Mouse (Mus musculus) forebrain, embryonic 15.5 days (tissue): ENCODE data around the gene Ntng1. TPM values are rescaled to one million over a fixed set of nuclear protein-coding genes. Genes with fewer than 3 reads are reported as not detected.

Experiments used
- ATAC-seq: fragments of 200-750 bp; cut with Nextera tagmentation; replicated peaks from 2 replicates; pipeline ENCODE4 v1.8.0; 2017; ENCODE audit warnings: mild to moderate bottlenecking, moderate TSS enrichment, moderate library complexity
- H3K27ac ChIP-seq: fragments of 300-500 bp; sonication (generic); replicated peaks from 2 replicates; pipeline ENCODE4 v1.5.1; 2015; ENCODE audit warnings: mild to moderate bottlenecking, inconsistent platforms
- H3K27me3 ChIP-seq: fragments of 300-500 bp; sonication (generic); 2 replicates; pipeline ENCODE4 v1.6.1; 2015; ENCODE audit warnings: inconsistent platforms
- H3K36me3 ChIP-seq: fragments of 300-500 bp; sonication (generic); 2 replicates; pipeline ENCODE4 v1.6.1; 2015; ENCODE audit warnings: mild to moderate bottlenecking, inconsistent platforms
- H3K4me1 ChIP-seq: fragments of 300-500 bp; sonication (generic); 2 replicates; pipeline ENCODE4 v1.6.1; 2015; ENCODE audit warnings: inconsistent platforms
- H3K4me2 ChIP-seq: fragments of 300-500 bp; sonication (generic); replicated peaks from 2 replicates; pipeline ENCODE4 v1.6.1; 2015; ENCODE audit warnings: mild to moderate bottlenecking, inconsistent platforms
- H3K4me3 ChIP-seq: fragments of 300-500 bp; sonication (generic); 2 replicates; pipeline ENCODE4 v1.5.1; 2015; ENCODE audit warnings: mild to moderate bottlenecking, inconsistent platforms
- H3K9ac ChIP-seq: fragments of 300-500 bp; sonication (generic); replicated peaks from 2 replicates; pipeline ENCODE4 v1.6.1; 2015; ENCODE audit warnings: mild to moderate bottlenecking, inconsistent platforms
- H3K9me3 ChIP-seq: fragments of 300-500 bp; sonication (generic); 2 replicates; pipeline ENCODE4 v1.6.1; 2016; ENCODE audit warnings: inconsistent platforms
- WGBS: fragments of 180-500 bp; shearing (Covaris S2); methylation state at CpG from one replicate; pipeline ENCODE4 v1.1.7; 2015; ENCODE audit warnings: mixed read lengths; 5-methylcytosine and 5-hydroxymethylcytosine counted together
- polyA plus RNA-seq: library from polyadenylated mRNA; unstranded; fragments of >200 nt; fragmentation: Nextera tagmentation; extraction: Ambion mirVana; gene quantifications from 2 replicates; pipeline ENCODE4 v1.2.1, GENCODE M21; 2015

The Ntng1 gene
- polyA plus RNA-seq, 1 experiment from 2014 or later: 11.4 TPM

DNA sequence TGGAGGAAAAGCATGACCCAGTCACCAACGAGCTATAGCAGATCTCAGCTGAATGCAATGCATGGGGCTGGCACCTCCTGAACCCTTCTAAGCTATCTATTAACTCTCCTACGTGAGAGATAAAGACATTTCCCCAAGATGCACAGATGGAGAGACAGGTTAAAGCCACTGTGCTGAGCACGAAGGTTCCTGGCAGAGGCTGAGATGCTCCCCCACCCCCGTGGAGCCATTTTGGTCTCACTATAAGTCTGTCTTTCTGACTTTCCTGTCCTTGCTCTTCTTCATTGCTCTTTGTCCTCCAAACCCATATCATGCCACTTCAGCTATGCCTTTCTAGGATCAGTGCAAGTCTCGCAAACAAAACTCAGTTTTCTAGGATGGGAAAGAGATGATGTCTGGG is 229.6 kb downstream of the Ntng1 start:
- H3K4me3 ChIP-seq: no peak overlapping the region
- no peaks in the 10 kb centered on the region for H3K36me3 ChIP-seq
- no peak overlapping the region for H3K4me2 ChIP-seq
- H3K27me3 ChIP-seq: no peaks in the 10 kb centered on the region
- no peak overlapping the region for H3K9ac ChIP-seq
- 84% methylated on average over 5 of the region's 5 CpGs for WGBS
- ATAC-seq: no peak
- H3K9me3 ChIP-seq: no peaks in the 10 kb centered on the region
- H3K4me1 ChIP-seq: peaks cover 15% of the 10 kb centered on the region
- H3K27ac ChIP-seq: no peak overlapping the region

DNA sequence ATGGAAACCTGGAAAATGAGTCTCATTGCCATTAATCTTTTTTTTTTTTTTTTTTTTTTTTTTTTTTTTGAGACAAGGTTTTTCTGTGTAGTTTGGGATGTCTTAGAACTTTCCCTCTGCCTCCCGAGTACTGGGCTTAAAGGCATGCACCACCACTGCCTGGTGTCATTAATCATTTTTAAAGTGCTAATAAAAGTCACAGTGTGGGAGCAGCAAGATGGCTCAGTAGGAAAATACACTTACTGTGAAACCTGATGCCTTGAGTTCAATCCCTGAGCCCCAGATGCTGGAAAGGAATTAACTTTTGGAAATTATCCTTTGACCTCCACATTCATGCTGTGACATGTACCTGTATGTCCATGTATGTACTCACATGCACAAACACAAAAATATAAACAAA is 253.2 kb downstream of the Ntng1 start:
- no peaks in the 10 kb centered on the region for H3K9me3 ChIP-seq
- no peak overlapping the region for H3K4me2 ChIP-seq
- H3K36me3 ChIP-seq: no peaks in the 10 kb centered on the region
- no peak overlapping the region for H3K9ac ChIP-seq
- H3K27me3 ChIP-seq: no peaks in the 10 kb centered on the region
- no peaks in the 10 kb centered on the region for H3K4me1 ChIP-seq
- ATAC-seq: no peak
- H3K27ac ChIP-seq: no peak overlapping the region
- H3K4me3 ChIP-seq: no peak overlapping the region
- WGBS: 79% methylated on average over 1 of the region's 1 CpGs

DNA sequence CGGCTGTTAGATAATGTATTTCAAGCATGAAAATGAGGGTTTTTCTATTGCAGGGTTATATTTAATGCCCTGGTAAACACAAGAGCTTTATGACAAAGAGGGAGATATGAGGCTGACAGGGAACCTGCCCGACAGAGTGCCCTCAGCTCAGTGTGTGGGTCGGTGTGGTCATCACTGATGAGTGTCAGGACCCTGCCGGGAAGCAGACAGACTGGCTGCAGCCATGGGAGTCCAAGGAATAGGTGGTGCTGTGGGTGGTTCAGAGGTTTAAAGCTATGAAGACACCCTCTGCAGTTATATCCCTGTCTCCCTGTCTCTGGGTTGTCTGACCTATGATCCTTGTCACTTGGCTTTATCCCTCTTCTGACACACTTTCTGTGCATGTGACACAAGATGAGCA is 258.1 kb downstream of the Ntng1 start:
- WGBS: 83% methylated on average over 4 of the region's 4 CpGs
- H3K27ac ChIP-seq: no peak overlapping the region
- H3K9me3 ChIP-seq: no peaks in the 10 kb centered on the region
- H3K27me3 ChIP-seq: no peaks in the 10 kb centered on the region
- no peaks in the 10 kb centered on the region for H3K36me3 ChIP-seq
- no peaks in the 10 kb centered on the region for H3K4me1 ChIP-seq
- no peak for ATAC-seq
- H3K9ac ChIP-seq: no peak overlapping the region
- no peak overlapping the region for H3K4me2 ChIP-seq
- H3K4me3 ChIP-seq: no peak overlapping the region

DNA sequence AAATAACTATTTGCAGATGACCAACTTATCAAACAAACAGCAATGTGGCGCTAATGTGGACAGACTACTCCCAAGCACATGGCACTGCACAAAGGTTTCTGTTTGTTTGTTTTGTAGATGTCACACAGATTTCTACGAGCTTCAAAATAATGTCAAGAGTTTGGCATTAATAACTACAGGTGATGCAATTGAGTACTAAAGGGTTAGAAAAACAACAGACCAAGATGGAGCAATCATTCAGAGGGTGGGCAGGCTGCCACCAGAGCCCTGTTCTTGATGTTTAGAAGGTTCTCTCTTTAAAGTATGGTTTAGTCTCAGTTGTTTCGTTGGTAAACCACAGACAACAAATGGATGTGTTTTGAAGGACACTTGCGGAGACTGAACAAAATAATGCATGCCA is 264.8 kb downstream of the Ntng1 start:
- Histone ChIP-seq H3K4me3 (no peak overlapping the region), H3K9me3 (no peaks in the 10 kb centered on the region), H3K36me3 (no peaks in the 10 kb centered on the region), H3K27ac (no peak overlapping the region), H3K27me3 (no peaks in the 10 kb centered on the region), H3K9ac (no peak overlapping the region), H3K4me2 (no peak overlapping the region), H3K4me1 (no peaks in the 10 kb centered on the region)
- ATAC-seq: no peak
- WGBS: 84% methylated on average over 4 of the region's 4 CpGs

DNA sequence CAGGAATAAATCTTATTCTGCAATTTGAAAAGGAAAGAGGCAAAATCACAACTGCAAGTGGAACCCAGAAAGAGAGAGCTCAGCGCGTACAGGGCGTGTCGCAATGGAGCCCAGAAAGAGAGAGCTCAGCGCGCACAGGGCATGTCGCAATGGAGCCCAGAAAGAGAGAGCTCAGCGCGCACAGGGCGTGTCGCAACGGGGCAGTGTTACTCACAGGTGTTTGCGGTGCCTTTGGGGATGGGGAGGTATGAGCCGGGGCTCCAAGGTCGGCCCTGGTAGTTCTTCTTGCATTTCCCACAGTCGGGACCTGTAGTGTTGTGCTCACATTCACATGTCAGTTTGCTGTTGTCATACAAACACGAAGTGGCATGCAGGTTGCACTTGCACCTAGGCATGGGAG is 271.8 kb downstream of the Ntng1 start:
- H3K9ac ChIP-seq: no peak overlapping the region
- no peak overlapping the region for H3K27ac ChIP-seq
- no peak for ATAC-seq
- H3K27me3 ChIP-seq: no peaks in the 10 kb centered on the region
- H3K4me1 ChIP-seq: no peaks in the 10 kb centered on the region
- WGBS: 94% methylated on average over 17 of the region's 17 CpGs
- H3K4me3 ChIP-seq: no peak overlapping the region
- no peak overlapping the region for H3K4me2 ChIP-seq
- H3K36me3 ChIP-seq: no peaks in the 10 kb centered on the region
- H3K9me3 ChIP-seq: no peaks in the 10 kb centered on the region

DNA sequence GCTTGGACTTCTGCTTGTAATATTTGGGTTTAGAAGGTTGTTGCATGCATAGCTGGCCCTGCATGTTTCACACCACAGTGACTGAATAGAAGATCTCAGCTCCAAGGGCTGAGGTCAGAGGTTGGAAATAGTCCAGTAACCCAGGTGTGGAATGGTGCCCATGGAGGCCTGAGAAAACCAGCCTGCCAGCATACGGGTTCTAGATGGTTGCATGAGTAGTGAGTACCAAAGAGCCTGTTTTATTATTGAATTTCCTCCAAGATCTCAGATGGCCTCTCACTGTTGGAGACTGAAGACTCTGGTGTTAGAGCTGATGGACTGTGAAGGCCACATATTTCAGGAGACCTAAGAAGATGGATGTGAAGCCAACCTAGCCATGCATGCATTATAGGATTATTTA is 285.5 kb downstream of the Ntng1 start:
- Histone ChIP-seq H3K9ac (no peak overlapping the region), H3K27me3 (no peaks in the 10 kb centered on the region), H3K9me3 (no peaks in the 10 kb centered on the region), H3K4me3 (no peak overlapping the region), H3K36me3 (no peaks in the 10 kb centered on the region), H3K4me1 (no peaks in the 10 kb centered on the region), H3K4me2 (no peak overlapping the region), H3K27ac (no peak overlapping the region)
- 91% methylated on average over 1 of the region's 1 CpGs for WGBS
- no peak for ATAC-seq

DNA sequence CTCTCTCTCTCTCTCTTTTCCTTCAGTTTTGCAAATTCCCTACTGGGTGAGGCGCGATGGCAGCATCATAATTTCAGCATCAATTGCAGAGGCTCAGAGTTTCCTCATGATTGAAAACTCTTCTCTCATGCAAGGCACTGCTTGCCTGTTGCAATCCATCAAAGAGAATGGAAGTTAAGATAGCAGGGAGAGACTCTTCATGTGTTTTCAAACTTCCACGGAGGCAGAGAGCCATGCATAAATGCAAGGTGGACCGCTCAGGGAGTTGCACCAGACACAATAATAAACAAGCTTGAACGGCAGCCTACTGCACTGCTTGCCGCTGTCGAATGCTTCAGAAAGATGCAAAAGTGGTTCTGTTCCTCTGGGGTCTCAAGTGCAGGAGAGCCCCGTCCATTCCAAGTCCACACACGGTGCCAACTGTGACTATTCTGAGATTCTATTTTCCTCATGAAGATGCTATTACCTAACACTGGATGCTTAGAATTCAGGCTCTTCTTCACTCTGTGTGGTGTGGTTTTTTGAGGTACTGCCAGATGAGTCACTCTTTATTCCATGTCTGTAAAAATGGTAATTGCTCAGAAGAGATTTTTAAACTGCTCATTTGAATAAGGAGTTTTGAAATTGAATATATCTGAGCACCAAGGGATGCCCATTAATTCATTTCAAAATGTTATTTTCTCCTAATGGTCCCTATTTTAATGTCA is 289.2 kb downstream of the Ntng1 start:
- Histone ChIP-seq H3K27me3 (no peaks in the 10 kb centered on the region), H3K9ac (no peak overlapping the region), H3K4me3 (no peak overlapping the region), H3K27ac (no peak overlapping the region), H3K36me3 (no peaks in the 10 kb centered on the region), H3K4me1 (no peaks in the 10 kb centered on the region), H3K4me2 (no peak overlapping the region), H3K9me3 (no peaks in the 10 kb centered on the region)
- ATAC-seq: no peak
- 89% methylated on average over 9 of the region's 9 CpGs for WGBS

DNA sequence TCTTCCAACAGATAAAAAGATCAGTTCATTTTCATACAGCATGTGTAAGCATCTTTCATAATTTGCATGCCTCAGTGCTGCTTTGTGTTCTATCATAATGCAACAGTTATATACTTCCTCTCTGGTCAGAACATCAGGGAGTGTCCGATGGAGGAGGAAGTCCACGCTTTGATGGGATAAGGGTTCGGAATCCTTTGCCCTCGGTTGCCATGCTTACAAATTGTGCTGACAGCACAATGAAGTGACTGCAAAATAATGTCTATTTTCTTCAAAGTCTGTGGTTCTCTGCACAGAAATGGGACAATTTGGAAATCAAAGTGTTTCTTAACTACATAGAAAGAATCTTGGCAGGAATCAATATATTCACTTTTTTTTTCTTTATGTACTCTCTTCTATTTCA is 297.2 kb downstream of the Ntng1 start:
- Histone ChIP-seq H3K4me3 (no peak overlapping the region), H3K27me3 (no peaks in the 10 kb centered on the region), H3K4me1 (no peaks in the 10 kb centered on the region), H3K9me3 (no peaks in the 10 kb centered on the region), H3K9ac (no peak overlapping the region), H3K27ac (no peak overlapping the region), H3K36me3 (no peaks in the 10 kb centered on the region), H3K4me2 (no peak overlapping the region)
- no peak for ATAC-seq
- WGBS: 83% methylated on average over 4 of the region's 4 CpGs

DNA sequence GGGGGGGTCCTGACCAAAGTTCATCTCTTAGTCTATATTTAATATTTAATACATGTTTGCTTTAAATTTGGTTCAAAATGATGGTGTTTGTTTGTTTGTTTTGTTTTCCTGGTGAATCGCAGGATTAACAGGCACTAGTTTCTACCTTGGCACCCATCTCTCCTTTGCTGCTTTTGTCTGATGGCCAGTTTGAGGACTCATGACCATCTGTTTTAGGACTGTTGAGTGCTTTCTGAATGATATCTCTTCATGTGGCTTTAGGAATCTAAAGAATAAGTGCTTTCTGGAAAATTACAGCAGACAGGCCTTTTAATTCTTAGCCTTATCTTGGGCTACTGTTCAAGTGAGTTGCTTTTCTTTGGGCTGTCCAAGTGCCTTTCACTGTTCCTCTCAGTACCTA is 318.0 kb downstream of the Ntng1 start:
- Histone ChIP-seq H3K9me3 (no peaks in the 10 kb centered on the region), H3K27ac (no peak overlapping the region), H3K4me3 (no peak overlapping the region), H3K4me1 (no peaks in the 10 kb centered on the region), H3K27me3 (no peaks in the 10 kb centered on the region), H3K36me3 (no peaks in the 10 kb centered on the region), H3K4me2 (no peak overlapping the region), H3K9ac (no peak overlapping the region)
- no peak for ATAC-seq
- 100% methylated on average over 1 of the region's 1 CpGs for WGBS

DNA sequence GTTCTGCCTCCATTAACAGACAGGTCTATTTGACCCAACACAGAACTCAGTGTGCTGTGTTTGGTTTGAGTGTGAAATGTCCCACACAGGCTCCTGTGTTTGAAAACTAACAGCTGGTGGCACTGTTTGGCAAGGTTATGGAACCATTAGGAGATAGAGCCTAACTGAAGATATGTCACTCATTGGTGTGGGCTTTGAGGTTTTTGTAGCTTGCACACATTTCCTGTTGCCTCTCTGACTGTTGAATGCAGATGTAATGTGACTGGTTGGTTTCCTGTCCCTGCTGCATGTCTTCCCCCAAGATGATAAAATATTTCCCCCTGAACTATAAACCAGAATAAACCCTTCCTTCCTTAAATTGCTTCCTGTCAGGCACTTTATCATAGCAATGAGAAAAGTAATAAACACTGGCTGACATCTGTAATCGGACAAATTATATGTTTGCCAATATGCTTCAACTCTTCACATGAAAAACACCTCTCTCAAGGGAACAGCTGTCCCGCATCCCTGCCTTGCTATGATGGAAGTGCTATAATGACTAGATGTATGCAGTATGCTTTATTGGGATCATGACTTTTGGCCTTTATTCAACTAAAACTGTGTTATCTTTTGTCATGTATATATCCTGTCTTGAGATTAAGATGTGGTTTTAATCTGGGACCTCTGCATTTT is 320.9 kb downstream of the Ntng1 start:
- H3K36me3 ChIP-seq: no peaks in the 10 kb centered on the region
- WGBS: 89% methylated on average over 2 of the region's 2 CpGs

DNA sequence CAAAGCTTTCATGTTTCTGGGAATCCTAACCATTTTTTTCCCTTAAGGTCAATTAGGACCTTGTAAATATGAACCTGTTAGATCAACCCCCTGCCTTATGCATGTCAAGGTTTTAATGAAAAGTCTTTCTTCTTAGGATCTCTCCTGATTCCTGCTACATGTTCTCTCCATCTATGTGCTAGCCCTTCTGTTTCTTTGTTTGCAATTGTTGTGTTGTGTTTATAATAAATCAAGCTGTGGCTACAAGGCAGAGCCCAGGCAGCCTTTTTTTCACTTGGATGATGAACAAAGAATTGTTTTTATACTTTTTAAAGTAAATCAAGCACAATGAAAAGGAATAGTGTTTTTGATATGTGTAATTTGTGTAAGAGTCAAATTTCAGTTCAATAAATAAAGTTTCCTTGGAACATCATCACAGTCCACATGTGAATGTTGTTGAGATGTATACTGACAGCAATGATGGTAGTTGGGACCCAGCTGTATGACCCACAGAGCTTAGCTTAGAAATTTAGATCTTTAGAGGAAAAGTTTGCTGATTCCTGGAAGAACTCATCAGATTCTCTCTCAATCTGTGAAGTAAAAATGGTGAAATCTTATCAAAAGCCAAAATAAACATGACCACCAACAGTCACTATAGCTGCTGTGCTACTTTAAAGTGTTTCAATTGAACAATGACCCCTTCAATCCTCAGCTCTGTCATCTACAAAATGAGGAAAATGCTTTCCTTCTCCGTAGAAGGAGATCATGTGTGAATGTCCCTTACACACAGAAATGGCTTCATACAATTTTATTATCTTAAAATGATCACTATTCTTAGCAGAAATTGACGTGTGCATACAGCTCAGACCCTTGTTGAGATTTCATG is 324.8 kb downstream of the Ntng1 start:
- Histone ChIP-seq H3K4me2 (no peak overlapping the region), H3K4me3 (no peak overlapping the region), H3K9me3 (no peaks in the 10 kb centered on the region), H3K36me3 (no peaks in the 10 kb centered on the region), H3K27me3 (no peaks in the 10 kb centered on the region), H3K9ac (no peak overlapping the region), H3K4me1 (no peaks in the 10 kb centered on the region), H3K27ac (no peak overlapping the region)
- WGBS: 88% methylated on average over 2 of the region's 2 CpGs
- no peak for ATAC-seq

More for the DNA sequence above, 320.9 kb downstream of the Ntng1 start:
- H3K27ac ChIP-seq: no peak overlapping the region
- ATAC-seq: no peak
- no peak overlapping the region for H3K4me2 ChIP-seq
- H3K27me3 ChIP-seq: no peaks in the 10 kb centered on the region
- H3K9me3 ChIP-seq: no peaks in the 10 kb centered on the region
- H3K4me3 ChIP-seq: no peak overlapping the region
- no peaks in the 10 kb centered on the region for H3K4me1 ChIP-seq
- no peak overlapping the region for H3K9ac ChIP-seq

DNA sequence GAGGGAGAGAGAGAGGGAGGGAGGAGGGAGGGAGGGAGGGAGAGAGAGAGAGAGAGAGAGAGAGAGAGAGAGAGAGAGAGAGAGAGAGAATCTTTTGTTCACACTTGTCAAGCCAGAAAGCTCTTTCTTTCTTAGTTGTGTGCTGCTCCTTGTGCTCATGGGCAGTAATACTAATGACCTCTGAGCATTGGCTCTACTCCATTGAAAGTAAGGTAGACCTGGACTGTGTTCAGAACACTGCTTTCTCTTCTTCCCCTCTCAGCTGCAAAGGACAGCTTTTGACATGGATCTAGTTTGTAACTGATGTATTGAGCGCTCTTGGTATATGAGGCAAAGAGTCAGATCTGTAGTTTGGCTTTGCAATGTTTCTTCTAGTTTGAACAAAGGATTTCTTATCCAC is 334.7 kb downstream of the Ntng1 start:
- 76% methylated on average over 1 of the region's 1 CpGs for WGBS
- no peak for ATAC-seq
- no peak overlapping the region for H3K27ac ChIP-seq
- no peak overlapping the region for H3K4me2 ChIP-seq
- no peaks in the 10 kb centered on the region for H3K9me3 ChIP-seq
- no peaks in the 10 kb centered on the region for H3K27me3 ChIP-seq
- no peak overlapping the region for H3K9ac ChIP-seq
- H3K36me3 ChIP-seq: no peaks in the 10 kb centered on the region
- H3K4me3 ChIP-seq: no peak overlapping the region
- no peaks in the 10 kb centered on the region for H3K4me1 ChIP-seq
